Mouse (Mus musculus): ENCODE data around the gene 1110059E24Rik.

1110059E24Rik gene

DNA sequence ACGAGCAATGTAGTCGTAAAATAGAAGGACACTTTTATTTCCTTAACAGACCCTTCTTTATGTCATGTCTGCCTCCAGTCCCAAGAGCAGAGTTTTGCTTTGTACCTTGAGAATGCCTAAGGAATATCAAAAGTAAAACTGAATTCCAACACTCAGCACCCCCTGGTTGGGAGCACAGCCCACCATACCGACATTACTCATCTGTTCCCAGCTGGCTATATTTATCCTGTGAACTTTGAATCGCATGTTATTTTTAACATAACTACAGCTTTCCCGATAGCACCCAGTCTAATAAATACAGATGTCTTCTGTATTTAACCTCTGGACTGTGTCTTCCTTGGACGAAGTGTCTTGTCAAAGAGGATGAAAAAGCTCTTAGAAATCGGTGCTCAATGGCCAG, 80.8 kb downstream of the 1110059E24Rik start:
- DNase-seq (ENCODE audit: inconsistent ontology term), result no peak

DNA sequence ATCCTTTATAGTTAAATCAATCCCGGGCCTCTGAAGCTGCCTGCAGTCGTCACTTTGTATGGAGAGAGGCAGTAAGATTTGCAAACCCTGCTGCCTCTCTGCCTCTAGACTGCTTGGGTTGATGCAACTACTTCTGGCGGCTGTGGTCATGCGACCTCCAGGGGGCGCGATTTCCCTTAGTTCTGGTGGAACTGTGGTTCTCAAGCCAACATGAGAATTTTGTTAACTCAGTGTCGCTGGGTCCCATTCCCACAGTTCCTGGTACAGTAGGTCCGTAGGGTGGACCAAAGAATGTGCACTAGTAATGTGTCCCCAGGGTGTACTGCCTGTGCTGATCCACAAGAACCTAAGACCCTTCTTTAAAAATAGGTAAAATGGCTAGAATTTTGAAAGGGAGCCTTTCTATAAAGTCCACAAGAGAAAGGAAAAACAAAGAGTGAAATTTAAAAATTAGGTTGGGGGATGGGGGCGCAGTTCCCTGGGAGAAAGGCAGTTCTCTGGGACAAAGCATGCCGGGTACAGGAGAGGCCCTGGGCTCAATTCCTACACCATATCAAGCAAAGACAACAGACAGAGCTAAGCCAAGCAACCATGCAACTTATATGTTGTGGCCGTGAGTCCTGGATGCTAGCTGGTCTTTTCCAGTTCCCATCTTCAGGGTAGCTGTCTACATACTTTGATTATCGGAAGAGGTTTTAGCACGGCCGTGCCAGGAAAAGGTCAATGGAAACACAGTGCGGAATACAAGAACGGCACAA, 81.4 kb downstream of the 1110059E24Rik start:
- peak; percentile 73 for DNase-seq (ENCODE audit: inconsistent ontology term)

DNA sequence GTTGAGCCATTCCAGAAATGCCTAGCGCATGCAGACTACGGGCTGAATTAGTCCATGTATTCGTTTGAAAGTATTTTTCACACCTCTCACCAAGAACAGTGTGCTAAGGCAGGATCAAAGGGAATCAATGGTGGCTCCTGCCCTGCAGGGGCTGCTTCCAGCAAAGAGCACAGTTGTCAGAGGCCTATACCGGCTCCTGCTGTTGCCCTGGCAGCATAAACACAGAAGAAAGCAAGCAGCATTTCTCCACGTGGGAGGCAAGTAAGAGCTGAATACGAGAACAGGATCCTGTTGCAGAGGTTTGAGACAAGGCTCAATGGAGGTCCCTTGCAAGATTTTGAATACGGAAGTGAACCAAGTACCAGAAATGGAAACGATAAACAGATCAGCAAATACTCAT, 82.0 kb downstream of the 1110059E24Rik start:
- no peak for DNase-seq (ENCODE audit: inconsistent ontology term)

DNA sequence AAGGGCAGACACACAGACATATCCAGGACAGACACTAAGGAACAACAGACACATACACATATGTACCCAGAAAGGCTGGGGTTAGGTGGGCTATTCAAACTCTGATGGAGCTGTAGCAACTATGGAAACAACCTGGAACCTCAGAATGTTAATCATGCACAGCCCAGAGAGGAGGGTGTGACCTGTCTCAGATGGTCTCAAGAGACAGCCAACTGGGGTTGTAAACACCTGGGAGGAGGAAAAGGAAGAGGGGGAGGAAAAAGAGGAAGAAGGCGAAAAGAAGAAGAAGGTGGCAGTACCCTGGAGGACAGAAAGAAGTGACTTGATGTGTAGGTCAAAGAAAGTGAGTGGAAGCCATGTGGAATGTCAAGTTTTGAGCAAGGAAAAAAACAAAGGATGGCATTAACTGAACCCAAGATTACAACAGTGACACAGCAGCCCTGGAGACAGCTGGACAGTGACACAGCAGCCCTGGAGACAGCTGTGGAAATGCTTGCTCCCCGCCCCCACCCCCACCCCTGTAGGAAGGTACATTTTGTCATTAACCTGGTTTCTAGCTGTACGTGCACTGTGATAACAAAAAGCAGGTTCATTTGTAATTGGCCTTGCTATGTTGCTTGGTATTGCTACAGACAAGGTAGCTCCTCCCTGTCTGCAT, 84.1 kb downstream of the 1110059E24Rik start:
- no peak for DNase-seq (ENCODE audit: inconsistent ontology term)

DNA sequence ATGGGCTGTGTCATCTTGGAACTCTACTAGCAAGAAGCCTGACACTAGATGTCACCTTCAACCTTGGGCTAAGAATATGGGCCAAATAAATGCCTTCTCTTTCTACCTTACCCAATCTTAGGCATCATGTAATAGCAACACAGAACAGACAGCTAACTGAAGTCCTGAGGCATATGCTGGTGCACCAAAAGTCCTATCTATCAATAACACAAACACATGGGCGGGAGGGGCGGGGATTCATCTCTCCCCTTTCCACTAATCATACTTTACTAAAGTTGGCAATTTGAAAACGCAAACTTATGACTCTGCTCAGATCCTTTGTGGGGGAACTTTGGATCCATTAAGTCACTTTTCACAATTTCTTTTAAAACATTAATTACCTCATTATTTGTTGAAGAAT, 84.8 kb downstream of the 1110059E24Rik start:
- no peak for DNase-seq (ENCODE audit: inconsistent ontology term)

DNA sequence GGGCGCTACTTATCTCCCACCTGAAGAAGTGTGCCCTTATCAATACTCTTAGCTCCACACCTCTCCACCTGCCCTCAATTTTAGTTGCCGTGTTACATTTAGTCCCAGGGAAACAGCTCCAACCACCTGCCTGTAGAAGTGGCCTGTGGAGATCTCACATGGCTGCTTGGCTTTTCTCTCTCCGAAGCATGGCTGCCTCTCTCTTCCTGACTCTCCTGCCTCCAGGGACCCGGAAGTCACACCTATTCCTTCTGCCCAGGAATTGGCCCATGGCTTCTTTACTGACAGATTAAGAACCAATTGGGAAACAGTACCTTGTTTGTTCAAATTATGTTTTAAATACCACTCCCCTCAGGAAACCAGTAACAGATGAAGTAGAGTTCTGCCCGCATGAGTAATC, 86.3 kb downstream of the 1110059E24Rik start:
- no peak for DNase-seq (ENCODE audit: inconsistent ontology term)

DNA sequence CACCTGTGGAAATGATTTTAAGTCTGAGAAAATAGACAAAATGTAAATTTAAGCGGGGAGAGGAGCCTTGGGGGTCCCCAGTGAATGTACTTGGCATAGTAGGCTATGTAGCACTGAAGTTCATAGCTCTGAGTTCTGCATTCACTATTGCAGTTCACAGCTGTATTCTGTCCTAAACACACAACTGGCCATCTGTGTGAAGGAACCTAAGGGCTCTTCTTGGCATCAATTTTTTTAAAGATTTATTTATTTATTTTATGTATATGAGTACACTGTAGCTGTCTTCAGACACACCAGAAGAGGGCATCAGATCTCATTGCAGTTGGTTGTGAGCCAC, 88.3 kb downstream of the 1110059E24Rik start:
- no peak for DNase-seq (ENCODE audit: inconsistent ontology term)

DNA sequence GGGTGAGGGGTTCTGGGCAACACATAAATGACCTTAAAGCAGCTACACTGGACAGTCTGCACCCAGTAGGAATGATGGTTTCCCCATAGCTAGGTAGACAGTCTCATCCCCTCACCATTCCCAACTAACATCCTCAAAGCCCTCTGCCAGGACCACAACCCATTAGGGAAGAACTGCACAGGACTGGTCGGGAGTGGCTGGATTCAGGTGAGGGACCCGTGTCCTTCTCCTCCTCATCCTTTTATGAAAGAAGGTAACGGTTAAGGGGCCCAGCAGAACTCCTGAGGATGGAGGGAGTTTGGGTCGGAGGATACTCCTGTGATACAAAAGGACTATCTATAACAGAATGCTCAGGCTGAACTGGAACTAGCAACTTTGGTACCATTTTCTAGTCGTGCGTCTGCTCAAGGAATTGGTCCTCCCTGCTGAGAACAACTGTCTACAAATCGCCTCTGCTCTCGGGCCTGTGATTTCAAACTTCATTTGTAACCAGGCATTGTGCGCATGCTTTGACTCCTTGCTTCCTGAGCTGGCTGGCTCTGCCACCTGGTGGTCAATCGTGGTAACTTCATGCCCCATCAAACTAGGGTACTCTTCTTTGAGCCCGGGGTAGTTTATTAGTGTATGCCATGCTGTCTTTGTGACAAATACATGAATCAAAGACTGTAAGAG, 88.9 kb downstream of the 1110059E24Rik start:
- peak; percentile 53 for DNase-seq (ENCODE audit: inconsistent ontology term)

DNA sequence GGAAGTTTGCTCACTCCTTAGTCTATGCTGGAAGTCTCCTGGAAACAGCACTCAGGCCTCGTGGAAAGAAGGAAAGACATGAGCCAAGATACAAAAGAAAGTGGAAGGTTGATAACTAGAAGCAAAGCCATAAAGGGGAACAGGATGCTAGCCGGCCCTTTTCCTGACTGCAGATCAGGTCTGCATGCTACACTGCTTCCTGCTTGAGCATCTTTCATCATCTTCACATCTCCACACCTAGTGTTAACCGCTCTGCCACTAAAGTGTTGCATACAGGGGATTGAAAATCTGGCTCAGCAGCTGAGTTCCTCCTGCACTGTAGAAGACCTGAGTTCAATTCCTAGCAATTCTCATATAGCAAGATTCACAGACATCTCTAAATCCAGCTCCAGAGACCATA, 89.8 kb downstream of the 1110059E24Rik start:
- no peak for DNase-seq (ENCODE audit: inconsistent ontology term)

DNA sequence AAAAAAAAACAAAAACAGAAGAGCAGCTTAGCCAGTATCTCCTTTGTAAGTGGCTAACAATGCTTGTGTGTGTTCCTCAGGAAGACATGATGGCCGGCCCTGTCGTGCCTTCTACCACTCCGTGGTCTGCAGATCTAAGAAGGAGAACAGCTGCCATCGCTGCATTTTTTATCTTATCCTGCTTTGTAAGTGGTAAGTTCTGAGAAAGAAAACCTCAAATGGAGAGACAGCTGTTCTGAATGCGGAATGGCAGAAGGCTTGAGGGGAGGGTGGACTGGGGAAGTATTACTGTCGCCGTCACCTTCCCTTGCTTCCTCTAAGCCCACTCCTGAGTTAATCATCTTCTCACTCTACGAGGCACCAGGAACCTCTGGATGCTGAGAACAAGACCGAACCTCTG, 100.0 kb downstream of the 1110059E24Rik start:
- no peak for DNase-seq (ENCODE audit: inconsistent ontology term)

DNA sequence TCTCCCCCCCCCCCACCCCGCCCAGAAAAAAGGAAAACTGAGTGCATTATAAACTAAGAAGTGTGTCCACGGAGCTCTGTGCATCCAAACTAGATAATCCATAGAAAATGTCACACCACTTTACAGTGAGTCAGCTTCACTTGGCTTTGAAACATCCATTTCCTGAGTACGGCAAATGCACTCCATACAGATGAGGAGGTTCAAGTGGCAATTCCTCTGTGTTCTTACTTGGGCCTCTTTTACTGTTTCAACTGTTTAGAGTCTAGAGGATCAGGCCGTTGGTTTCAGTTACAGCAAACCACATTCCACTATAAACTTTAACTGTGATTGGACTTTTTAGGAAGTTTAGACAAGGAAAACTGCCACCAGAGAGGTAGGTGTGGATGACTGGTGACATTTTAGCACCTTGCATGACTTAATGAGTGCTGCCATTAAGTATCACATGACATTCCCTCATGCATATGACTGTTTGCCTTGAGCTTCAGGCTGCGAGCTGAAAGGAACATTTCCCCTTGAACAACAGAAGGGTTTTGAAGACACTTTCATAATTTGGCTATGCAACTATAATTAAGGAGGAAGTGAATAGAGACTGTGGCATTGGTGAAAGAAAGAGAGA, 100.7 kb downstream of the 1110059E24Rik start:
- no peak for DNase-seq (ENCODE audit: inconsistent ontology term)

DNA sequence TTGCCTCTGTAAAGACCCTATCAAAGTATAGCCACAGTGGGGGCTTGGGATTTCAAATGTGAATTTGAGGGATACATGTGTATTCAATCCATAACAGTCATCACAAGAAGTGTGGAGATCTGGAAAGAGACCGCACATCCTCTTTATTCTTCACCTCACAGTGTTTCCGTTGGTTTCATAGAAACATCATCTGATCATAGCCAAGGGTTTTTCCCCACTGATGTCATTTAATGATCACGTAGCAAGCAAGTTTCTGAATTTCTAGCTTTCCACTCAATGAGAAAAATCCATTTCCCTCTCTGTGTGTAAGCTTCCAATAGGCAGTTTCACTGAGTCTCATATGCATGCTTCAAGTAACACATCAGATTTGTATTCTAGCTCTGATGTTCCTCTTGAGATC, 103.1 kb downstream of the 1110059E24Rik start:
- no peak for DNase-seq (ENCODE audit: inconsistent ontology term)

DNA sequence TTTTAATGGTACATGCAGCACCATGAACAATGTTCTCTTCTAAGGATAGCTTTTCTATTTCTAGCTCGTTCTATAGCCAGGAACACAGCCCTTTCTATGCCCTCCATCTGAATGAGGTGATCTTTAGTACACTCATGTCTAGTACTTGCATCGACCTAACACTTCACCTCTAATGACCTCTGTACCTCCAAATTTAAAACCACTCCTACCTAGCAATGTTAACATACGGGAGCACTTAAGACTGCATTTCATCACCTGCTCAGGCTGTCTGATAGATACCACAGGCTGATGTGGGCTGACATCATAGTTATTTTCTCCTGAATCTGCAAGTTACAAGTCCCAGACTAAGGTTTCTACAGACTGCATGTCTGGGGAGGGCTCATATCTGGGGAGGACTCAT, 103.8 kb downstream of the 1110059E24Rik start:
- no peak for DNase-seq (ENCODE audit: inconsistent ontology term)

DNA sequence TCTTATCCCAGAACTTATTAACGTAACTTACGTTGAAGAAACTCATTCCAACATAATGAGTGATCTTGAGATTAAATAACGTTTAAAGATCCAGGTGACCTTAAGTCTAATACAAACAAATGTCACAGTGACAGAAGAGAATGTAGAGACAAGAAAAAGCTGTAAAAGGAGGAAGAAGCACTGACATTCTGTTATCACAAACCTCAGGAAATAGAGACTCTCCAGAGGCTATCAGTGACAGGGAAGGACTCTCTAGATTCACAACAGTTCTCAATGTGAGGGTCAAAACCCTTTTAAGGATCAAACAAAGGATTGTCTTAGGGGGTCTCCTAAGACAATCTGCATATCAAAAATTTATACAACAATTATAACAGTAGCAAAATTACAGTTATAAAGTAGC, 115.7 kb downstream of the 1110059E24Rik start:
- DNase-seq (ENCODE audit: inconsistent ontology term), result no peak
